Mouse (Mus musculus) E14TG2a.4 (cell line): ENCODE data around the gene Wdr26.

ENCODE experiments used
- CTCF ChIP-seq: conservative IDR thresholded peaks from 2 replicates; pipeline ENCODE4 v1.5.1; 2014; ENCODE audit warnings: low read length
- NANOG ChIP-seq: IDR thresholded peaks from 2 replicates; pipeline ENCODE4 v1.6.1; 2014; ENCODE audit warnings: borderline replicate concordance, low read length, mixed read lengths

- TF ChIP-seq CTCF (no peak), NANOG (no peak)
Observed at GRCm38 (mm10) chr1:181245067-181245466, 33.3 kb upstream of the Wdr26 start.
